Mouse (Mus musculus) spleen, adult 18-20 months (tissue): ENCODE results near the gene Ntm.

ENCODE experiments used
- DNase-seq, 2 experiments: peaks; one replicate each; pipeline ENCODE4 v3.0.0; 2022; ENCODE audit warnings: mixed read lengths in 2 of 2

Gene Ntm

DNA sequence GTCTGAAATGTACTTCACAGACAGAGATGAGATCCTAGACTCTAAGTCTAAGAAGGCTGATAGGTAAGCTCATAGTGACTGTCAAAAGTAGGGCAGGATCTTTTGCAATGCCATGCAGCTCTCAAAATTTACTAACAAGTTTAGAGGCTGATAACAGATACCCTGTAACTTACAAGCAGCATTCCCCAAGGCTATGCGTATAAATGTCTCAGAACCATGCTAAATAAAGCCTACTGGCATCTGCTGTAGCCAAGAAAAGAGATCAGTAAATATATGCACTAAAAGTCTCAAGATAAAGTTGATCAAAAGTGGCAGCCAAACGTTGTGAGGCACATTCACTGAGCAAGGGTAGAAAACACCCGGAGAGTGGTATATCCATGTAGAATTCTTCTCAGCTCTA lies 666.2 kb downstream of the Ntm start:
- DNase-seq, result no peak

DNA sequence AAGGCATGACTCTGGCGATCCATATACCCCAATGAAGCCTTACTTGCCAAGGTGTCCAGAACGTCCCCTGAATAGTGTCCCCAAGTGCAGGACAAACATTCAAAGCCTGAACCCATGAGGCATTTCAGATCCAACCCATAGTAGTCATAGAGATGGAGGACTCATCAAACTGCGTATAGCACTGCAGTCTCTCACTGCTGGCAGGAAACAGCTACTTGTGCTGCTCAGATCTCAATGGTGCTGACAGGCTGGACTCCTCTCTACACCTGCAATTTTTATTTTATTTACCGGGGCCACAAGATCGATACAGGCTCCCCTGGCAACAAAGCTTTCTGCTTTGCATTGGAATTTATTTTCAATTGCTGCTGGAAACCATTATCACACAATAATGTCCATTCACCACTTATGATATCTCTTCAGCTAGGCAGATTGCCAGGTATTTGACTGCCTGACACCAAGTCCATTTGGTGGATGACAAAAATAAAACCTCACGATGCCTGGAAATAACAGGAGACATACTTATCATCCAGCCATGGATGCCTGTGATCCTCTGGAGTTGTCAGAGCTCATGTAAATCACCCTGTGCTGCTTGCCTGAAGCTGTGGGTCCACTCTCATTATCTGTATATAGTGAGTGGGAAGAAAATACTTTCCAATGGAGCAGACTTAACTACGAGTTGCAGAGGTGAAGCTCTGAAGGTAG lies 674.8 kb downstream of the Ntm start:
- DNase-seq, result no peak

DNA sequence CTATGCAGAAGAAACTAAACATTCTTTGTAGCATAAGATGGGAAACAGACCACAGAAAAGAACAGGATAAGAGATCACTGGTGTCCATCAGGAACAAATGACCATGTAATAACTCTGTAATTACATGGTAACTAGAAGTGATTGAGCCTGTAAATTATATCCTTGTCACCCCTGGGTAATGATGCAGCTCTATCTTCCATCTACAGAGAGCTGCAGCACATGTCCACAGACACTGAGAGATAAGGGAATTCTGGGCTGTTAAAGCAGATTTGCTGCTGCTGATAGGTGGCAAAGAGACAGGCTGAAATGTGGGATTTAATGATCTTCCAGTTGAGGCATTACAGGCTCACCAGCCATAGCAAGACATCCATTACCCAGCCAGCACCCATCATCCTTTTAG lies 677.8 kb downstream of the Ntm start:
- no peak for DNase-seq

DNA sequence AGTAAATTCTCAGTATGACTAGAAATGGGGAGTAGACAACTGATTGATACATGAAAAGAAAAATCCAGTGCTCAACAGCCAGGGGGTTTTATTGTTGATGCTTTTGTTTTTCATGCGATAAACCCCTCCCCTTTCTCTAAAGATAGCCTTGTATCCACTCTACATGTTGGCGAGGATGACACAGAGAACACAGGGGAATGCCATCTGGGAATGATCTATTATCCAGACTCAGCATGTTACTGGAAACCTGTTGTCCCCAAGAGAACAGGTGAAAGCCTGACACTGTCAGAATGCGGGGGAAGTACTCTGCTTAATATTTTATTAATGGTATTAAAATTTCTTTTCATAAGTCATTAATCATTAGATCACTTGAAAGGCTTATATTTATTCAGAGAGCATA lies 690.1 kb downstream of the Ntm start:
- DNase-seq, result no peak

- DNase-seq, result no peak
Measured at GRCm38 (mm10) chr9:29269988-29270387, 693.0 kb downstream of the Ntm start.

DNA sequence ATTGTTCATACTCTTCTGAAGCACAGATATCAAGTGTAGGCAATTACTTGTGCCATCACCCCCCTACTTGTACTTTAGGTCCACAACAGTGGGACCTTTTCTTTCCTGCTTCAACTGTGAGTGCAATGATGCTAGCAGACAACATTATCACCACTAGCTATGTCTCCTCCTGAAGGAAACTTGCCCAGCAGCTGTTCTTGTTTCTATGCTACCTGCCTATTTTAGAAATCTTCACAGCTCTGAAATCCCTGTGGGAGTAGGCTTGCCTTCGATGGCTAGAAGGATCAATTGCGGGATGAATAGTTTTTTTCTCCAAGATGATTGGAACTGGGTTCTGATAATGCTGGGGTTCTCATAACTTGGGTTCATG lies 693.7 kb downstream of the Ntm start:
- no peak for DNase-seq

DNA sequence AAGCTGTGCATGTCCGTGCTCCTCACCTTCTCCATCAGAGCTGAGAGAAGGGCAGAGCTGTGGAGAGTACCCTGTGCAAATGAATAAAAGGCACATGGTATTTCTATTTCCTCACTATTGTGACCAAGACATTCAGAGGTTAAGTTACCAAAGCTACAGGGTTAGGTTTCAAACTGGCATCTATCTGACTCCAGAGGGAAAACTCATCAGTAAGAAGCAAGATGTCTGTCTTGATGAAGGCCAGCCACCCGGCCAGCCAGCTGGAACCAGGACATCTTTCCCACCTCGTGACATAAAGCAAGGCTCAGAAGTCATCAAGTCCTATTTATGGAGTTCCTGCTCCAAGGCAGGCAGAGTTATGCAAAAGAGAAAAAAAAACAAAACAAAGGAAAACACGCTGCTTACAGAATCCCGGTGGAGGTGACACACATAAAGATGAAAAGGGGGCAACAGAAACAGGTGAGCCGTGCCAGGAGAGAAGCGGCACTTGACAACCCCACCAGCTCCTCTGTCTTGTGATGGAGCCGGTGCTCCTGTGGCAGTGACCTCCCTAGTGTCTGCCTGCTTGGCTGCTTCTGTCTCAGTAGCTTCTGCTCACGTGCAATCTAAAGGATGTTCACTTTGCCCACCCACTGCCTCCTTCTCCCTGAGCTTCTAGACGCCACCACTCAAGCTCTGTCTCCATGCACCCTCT lies 694.2 kb downstream of the Ntm start:
- no peak for DNase-seq

DNA sequence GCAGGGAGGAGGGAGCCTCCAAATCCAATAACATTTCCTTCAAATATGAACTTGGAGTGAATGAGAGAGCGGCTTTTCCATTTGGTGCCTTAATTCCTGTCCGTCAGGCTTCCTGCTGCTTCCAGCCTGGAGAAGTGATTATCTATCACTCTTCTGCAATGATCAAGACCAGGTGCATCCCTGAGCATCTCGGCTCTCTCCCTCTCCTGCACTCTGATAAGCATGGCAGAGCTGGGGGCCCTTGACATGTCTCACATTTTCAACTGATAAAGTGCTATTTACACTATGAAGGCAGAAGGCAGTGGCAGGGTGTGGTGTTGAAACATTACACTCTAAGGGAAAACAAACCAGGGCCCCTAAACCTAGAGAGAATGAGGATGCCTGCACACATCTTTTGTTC lies 695.3 kb downstream of the Ntm start:
- no peak for DNase-seq

GRCm38 (mm10) chr9:29265177-29265576 lies 697.8 kb downstream of the Ntm start:
- no peak for DNase-seq

- no peak for DNase-seq
Measured at GRCm38 (mm10) chr9:29262836-29263235, 700.1 kb downstream of the Ntm start.

DNA sequence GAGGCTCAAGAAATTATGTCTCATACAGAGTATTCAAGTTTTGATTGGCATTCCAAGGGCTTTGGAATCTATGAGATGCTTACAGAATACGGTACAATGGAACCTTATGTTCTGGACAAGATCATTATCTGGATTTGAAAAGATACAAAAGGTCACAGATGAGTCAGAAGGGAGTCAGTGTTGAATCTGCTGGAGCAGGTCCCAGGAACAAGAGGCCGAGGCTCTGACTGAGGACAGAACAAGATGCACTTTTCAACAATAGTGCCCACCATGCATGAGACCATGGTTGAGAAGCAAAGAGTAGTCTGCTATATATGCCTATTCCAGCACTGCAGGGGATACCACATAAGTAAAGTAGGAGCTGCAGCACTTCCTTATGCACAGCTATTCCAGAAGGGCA lies 710.1 kb downstream of the Ntm start:
- no peak for DNase-seq

DNA sequence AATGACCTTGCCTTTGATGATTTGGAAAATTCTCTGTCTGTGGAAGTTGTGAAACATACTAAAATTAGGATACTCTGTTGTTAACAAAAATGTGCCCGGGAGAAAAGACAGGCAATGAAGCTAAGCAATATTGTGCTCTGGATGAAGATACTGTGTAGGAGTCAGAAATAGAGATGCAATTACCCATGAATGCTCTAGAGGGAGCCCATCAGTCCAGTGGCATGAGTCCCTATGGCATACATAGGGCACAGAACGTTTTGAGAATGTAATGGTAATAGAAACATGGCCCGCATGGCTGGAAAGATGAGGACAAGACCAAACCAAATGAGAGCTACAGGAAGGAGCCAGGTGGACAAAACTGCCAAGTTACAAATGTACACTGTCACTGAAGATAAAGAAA lies 712.1 kb downstream of the Ntm start:
- no peak for DNase-seq

DNA sequence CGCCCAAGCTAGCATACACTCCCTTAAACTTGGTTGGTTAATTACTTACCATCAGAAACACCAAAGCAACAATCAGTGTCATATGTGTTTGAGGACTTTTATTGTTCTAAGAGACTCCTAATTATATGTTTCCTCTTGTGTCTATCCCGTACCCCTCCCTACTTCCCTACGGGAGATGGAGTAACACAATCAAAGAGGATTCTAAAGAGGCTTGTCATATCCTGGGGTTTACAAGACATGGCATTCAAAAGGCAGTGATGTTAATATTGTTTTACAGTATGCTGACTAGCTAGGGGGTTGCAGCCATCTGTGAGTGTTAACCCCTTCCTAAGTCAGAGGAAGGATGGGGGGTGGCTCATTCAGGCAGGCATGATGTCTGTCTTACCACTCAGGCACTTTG lies 715.1 kb downstream of the Ntm start:
- DNase-seq, result no peak

DNA sequence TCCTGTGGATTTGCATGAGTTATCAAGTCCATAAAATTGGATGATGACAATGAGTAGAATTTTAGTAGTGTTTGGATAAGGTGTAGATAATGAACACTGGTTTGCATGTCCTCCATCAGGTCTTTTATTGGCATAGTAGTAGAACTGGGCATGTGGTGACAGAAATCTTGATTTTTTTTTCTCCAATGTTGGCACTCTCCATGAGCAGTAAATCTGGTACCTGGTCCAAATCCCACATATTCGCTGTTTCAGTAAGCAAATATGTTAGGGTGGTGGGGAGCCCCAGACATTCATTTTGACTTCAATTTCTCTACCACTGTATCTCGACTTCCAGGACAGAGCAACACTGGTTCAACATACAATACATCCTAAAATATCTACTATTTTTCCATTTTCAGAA lies 718.9 kb downstream of the Ntm start:
- no peak for DNase-seq

GRCm38 (mm10) chr9:29242497-29243422 lies 720.2 kb downstream of the Ntm start:
- no peak for DNase-seq

DNA sequence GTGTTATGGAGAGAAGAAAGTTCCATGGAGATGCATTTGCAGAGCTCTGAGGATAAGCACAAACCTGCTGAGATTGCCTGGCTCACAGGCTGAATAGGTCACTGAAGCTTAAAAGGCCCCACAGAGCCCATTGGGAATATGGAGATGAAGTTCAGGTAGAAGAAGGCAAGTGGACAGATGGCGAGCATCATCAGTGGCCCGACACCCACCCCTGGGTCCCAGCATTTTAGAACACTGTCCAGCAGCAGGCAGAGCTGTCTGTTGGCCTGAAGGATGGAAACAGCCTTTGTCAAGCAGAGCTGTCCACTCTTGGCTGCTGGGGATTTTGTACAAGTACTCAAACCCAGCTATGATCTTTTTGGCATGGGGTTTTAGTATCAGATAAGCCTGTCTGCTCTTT lies 722.1 kb downstream of the Ntm start:
- no peak for DNase-seq

DNA sequence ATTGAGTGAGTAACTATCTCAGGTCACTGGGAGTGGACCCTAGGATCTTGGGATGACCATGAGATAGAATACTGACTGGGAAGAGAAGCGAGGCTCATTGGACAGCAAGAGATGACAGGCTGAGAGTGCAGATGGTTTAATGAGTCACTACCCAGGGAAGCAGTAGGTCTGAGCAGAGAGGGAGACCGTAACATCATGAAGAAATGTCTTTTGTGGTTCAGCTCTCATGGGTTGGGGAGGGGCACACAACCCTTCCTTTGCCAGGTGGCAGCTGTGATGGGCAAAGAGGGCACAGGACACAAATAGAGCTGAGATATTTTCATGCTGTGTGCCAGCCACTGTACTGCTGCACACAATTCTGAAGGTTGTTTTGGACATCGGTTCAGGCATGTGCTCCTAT lies 724.0 kb downstream of the Ntm start:
- no peak for DNase-seq

DNA sequence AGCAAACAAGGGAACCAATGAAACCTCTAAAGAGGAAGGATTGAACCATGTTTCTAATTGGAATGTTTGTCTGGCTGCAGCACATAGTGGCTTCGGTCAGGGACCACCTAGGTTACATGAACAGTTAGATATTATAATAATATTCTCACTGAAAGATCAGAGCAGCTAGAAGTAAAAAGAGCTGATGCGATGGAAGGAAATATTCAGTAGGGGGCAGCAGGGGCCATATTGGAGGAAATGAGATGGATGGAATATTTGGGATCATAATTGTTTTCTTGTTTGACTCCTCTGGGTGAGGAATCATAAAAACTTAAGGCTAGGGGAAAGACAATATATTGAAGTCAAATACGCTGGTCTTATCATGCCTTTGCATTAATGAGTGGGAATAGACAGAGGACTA lies 726.2 kb downstream of the Ntm start:
- DNase-seq, result no peak

GRCm38 (mm10) chr9:29227747-29228146 lies 735.2 kb downstream of the Ntm start:
- DNase-seq, result no peak

- no peak for DNase-seq
Measured at GRCm38 (mm10) chr9:29222915-29223545, 739.9 kb downstream of the Ntm start.

GRCm38 (mm10) chr9:29220941-29221615 lies 741.9 kb downstream of the Ntm start:
- DNase-seq, result no peak

GRCm38 (mm10) chr9:29220493-29220892 lies 742.4 kb downstream of the Ntm start:
- DNase-seq, result no peak

GRCm38 (mm10) chr9:29217951-29218350 lies 745.0 kb downstream of the Ntm start:
- DNase-seq, result no peak
